Mouse (Mus musculus) kidney, embryonic 16.5 days (tissue): Measurements from ENCODE around the gene Gmnn. TPM values are rescaled to one million over a fixed set of nuclear protein-coding genes. Genes with fewer than 3 reads are reported as not detected.

Experiments
- ATAC-seq: fragments of 200-750 bp; cut with Nextera tagmentation; 2 replicates; pipeline ENCODE4 v1.8.0; 2017; ENCODE audit warnings: moderate TSS enrichment; ENCODE audit not compliant: low FRiP score, low TSS enrichment
- H3K27ac ChIP-seq: fragments of 300-500 bp; sonication (generic); 2 replicates; pipeline ENCODE4 v1.5.1; 2014; ENCODE audit warnings: low read length
- H3K27me3 ChIP-seq: fragments of 300-500 bp; sonication (generic); 2 replicates; pipeline ENCODE4 v1.6.1; 2014; ENCODE audit warnings: low read length, control low read depth, mixed read lengths; ENCODE audit not compliant: insufficient read depth
- H3K36me3 ChIP-seq: fragments of 300-500 bp; sonication (generic); 2 replicates; pipeline ENCODE4 v1.6.1; 2014; ENCODE audit warnings: low read length, control low read depth, mixed read lengths; ENCODE audit not compliant: insufficient read depth
- H3K4me1 ChIP-seq: fragments of 300-500 bp; sonication (generic); 2 replicates; pipeline ENCODE4 v1.6.1; 2014; ENCODE audit warnings: low read length, control low read depth, mixed read lengths; ENCODE audit not compliant: insufficient read depth
- H3K4me2 ChIP-seq: fragments of 300-500 bp; sonication (generic); replicated peaks from 2 replicates; pipeline ENCODE4 v1.6.1; 2014; ENCODE audit warnings: low read depth, low read length
- H3K4me3 ChIP-seq: fragments of 300-500 bp; sonication (generic); 2 replicates; pipeline ENCODE4 v1.5.1; 2014; ENCODE audit warnings: mild to moderate bottlenecking, low read length
- H3K9ac ChIP-seq: fragments of 300-500 bp; sonication (generic); replicated peaks from 2 replicates; pipeline ENCODE4 v1.6.1; 2014; ENCODE audit warnings: low read length
- H3K9me3 ChIP-seq: fragments of 300-500 bp; sonication (generic); 2 replicates; pipeline ENCODE4 v1.6.1; 2016; ENCODE audit warnings: low read length, control low read depth
- WGBS: fragments of 180-500 bp; shearing (Covaris S2); extraction: QIAGEN DNeasy Blood & Tissue Kit; methylation state at CpG from one replicate; pipeline ENCODE4 v1.1.7; 2014; 5-methylcytosine and 5-hydroxymethylcytosine counted together
- polyA plus RNA-seq: library from polyadenylated mRNA; unstranded; fragments of >200 nt; fragmentation: Nextera tagmentation; extraction: Ambion mirVana; gene quantifications from 2 replicates; pipeline ENCODE4 v1.2.1, GENCODE M21; 2015

Gmnn gene
- polyA plus RNA-seq, 1 experiment from 2014 or later, result 104 TPM

- peak overlapping the region; percentile 50 for H3K4me2 ChIP-seq
- peaks cover 32% of the 10 kb centered on the region for H3K4me1 ChIP-seq
- ATAC-seq, result peak; percentile 68
- WGBS, result 5% methylated on average over 16 of the region's 16 CpGs
- no peaks in the 10 kb centered on the region for H3K27me3 ChIP-seq
- H3K4me3 ChIP-seq, result peak overlapping the region; percentile 21; the same call in 1 of the 2 replicates
- no peaks in the 10 kb centered on the region for H3K36me3 ChIP-seq
- H3K27ac ChIP-seq, result no peak overlapping the region
- H3K9ac ChIP-seq, result peak overlapping the region; percentile 7; the same call in 1 of the 2 replicates
- no peaks in the 10 kb centered on the region for H3K9me3 ChIP-seq
These were observed 48.2 kb downstream of the Gmnn start for GRCm38 (mm10) chr13:24713434-24714000.

GRCm38 (mm10) chr13:24712581-24713130 is 49.1 kb downstream of the Gmnn start:
- 65% methylated on average over 7 of the region's 7 CpGs for WGBS
- peak overlapping the region; percentile 67; the same call in 1 of the 2 replicates for H3K27ac ChIP-seq
- no peaks in the 10 kb centered on the region for H3K9me3 ChIP-seq
- no peak overlapping the region for H3K4me3 ChIP-seq
- no peaks in the 10 kb centered on the region for H3K36me3 ChIP-seq
- H3K4me1 ChIP-seq, result peaks cover 31% of the 10 kb centered on the region
- no peak overlapping the region for H3K9ac ChIP-seq
- no peak overlapping the region for H3K4me2 ChIP-seq
- H3K27me3 ChIP-seq, result no peaks in the 10 kb centered on the region
- ATAC-seq, result no peak

DNA sequence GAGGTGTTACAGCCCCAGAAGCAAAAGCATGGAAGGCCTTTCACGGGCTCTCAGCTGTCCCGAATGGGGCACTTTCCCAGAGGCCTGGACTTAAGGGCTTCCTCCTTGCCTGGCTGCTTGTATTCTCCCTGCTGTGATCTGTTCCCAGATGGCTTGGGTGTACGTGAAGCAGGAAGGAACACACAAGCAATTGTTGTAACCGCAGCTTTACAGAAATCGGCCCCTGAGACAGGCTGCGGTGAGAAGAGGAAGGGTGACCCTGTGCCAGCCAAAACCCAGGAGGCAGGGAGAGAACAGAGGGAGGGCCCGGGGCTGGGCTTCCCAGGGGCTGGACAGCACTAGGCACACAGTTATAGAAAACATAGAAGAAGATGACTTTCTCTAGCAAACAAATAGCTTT is 50.8 kb downstream of the Gmnn start:
- Histone ChIP-seq H3K27ac (0 out of 2 replicates have a peak overlapping the region, but pooled peaks have one; percentile 4), H3K4me1 (peaks cover 22% of the 10 kb centered on the region), H3K4me3 (no peak overlapping the region), H3K27me3 (no peaks in the 10 kb centered on the region), H3K9ac (no peak overlapping the region), H3K36me3 (no peaks in the 10 kb centered on the region), H3K4me2 (no peak overlapping the region), H3K9me3 (no peaks in the 10 kb centered on the region)
- 54% methylated on average over 7 of the region's 7 CpGs for WGBS
- no peak for ATAC-seq

GRCm38 (mm10) chr13:24709656-24710396 is 51.9 kb downstream of the Gmnn start:
- H3K9me3 ChIP-seq, result no peaks in the 10 kb centered on the region
- WGBS, result 51% methylated on average over 12 of the region's 12 CpGs
- H3K9ac ChIP-seq, result no peak overlapping the region
- H3K36me3 ChIP-seq, result no peaks in the 10 kb centered on the region
- H3K27me3 ChIP-seq, result no peaks in the 10 kb centered on the region
- 0 out of 2 replicates have a peak overlapping the region, but pooled peaks have one; percentile 9 for H3K27ac ChIP-seq
- no peak overlapping the region for H3K4me3 ChIP-seq
- H3K4me1 ChIP-seq, result peaks cover 19% of the 10 kb centered on the region
- no peak for ATAC-seq
- no peak overlapping the region for H3K4me2 ChIP-seq

DNA sequence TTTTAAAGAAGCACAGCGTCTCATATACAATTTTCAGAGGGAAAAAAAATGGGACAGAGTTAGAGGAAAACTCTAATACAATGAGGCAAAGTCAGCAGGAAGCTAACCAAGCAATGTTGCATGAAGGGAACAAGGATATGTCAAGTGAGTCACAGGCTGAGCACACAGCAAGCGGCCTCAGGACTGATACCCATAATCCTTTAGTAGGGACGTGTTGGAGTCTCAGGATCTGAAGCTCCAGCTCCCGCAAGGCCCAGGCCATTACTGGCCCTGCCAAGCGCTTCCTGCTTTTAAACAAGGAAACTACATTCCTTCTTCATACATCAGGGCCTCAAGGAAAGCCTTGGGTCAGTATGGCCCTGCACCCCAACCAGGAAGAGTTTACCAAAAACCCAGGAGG is 59.6 kb downstream of the Gmnn start:
- WGBS, result 68% methylated on average over 5 of the region's 5 CpGs

More for the DNA sequence above, 59.6 kb downstream of the Gmnn start:
- H3K27me3 ChIP-seq, result no peaks in the 10 kb centered on the region
- no peak overlapping the region for H3K4me3 ChIP-seq
- H3K36me3 ChIP-seq, result no peaks in the 10 kb centered on the region
- no peaks in the 10 kb centered on the region for H3K4me1 ChIP-seq
- no peak overlapping the region for H3K9ac ChIP-seq
- no peak overlapping the region for H3K27ac ChIP-seq
- no peaks in the 10 kb centered on the region for H3K9me3 ChIP-seq
- no peak overlapping the region for H3K4me2 ChIP-seq
- ATAC-seq, result no peak

Other genes with a start within 250 kb of the Gmnn start
- 2.1 and 2.7 TPM in 2 replicates for gene Ripor2, start 179.7 kb downstream of the Gmnn start, polyA plus RNA-seq
- gene Armh2, start 20.7 kb downstream of the Gmnn start, polyA plus RNA-seq, result not detected in 2 replicates
- gene BC005537, start 39.7 kb upstream of the Gmnn start, polyA plus RNA-seq, result 14.2 and 17.1 TPM in 2 replicates
- 112 and 121 TPM in 2 replicates for gene Acot13, start 69.6 kb upstream of the Gmnn start, polyA plus RNA-seq
- gene Tdp2, start 69.8 kb upstream of the Gmnn start, polyA plus RNA-seq, result 62.1 and 62.5 TPM in 2 replicates
- 0.76 and 1.4 TPM in 2 replicates for gene D130043K22Rik, start 83.2 kb upstream of the Gmnn start, polyA plus RNA-seq
- gene Aldh5a1, start 175.7 kb upstream of the Gmnn start, polyA plus RNA-seq, result 8.0 and 8.3 TPM in 2 replicates
- 0.92 and 1.1 TPM in 2 replicates for gene Gpld1, start 181.2 kb upstream of the Gmnn start, polyA plus RNA-seq